Mouse (Mus musculus) 416B (cell line): ENCODE data around the gene 4930444G20Rik.
A peak's percentile ranks its signal among the peaks of the same experiment; 100 is the strongest.
"Not testable (repeated sequence)": the region's sequence is repeated elsewhere in the genome, so short reads cannot be mapped to it uniquely, and the experiment has no call there.

Experiments used
- DNase-seq: peaks from one replicate; pipeline ENCODE4 v3.0.0; 2011; ENCODE audit warnings: low read depth

The 4930444G20Rik gene

GRCm38 (mm10) chr10:22067979-22068378, at the start of gene 4930444G20Rik:
4930444G20Rik (minus strand) TSS chr10:22068079.
- DNase-seq = not testable (repeated sequence)

- DNase-seq = no peak
Measured at GRCm38 (mm10) chr10:22074531-22074930, 6.7 kb upstream of the 4930444G20Rik start.

- DNase-seq = peak; percentile 8
Measured at GRCm38 (mm10) chr10:22072739-22073138, 4.9 kb upstream of the 4930444G20Rik start.

- DNase-seq = peak; percentile 5
Measured at GRCm38 (mm10) chr10:22070576-22070975, 2.7 kb upstream of the 4930444G20Rik start.

- DNase-seq = peak; percentile 23
Measured at GRCm38 (mm10) chr10:22070168-22070567, 2.3 kb upstream of the 4930444G20Rik start.

- no peak for DNase-seq
Measured at GRCm38 (mm10) chr10:22059415-22059814, 8.5 kb downstream of the 4930444G20Rik start.

- DNase-seq = no peak
Measured at GRCm38 (mm10) chr10:22059026-22059325, 8.9 kb downstream of the 4930444G20Rik start.

- no peak for DNase-seq
Measured at GRCm38 (mm10) chr10:22058218-22059025, 9.5 kb downstream of the 4930444G20Rik start.

- no peak for DNase-seq
Measured at GRCm38 (mm10) chr10:22055308-22055707, 12.6 kb downstream of the 4930444G20Rik start.

GRCm38 (mm10) chr10:22036256-22036655, 31.6 kb downstream of the 4930444G20Rik start:
- peak; percentile 62 for DNase-seq

- peak; percentile 27 for DNase-seq
Measured at GRCm38 (mm10) chr10:22034303-22034702, 33.6 kb downstream of the 4930444G20Rik start.

GRCm38 (mm10) chr10:22018618-22019017, 49.3 kb downstream of the 4930444G20Rik start:
- peak; percentile 19 for DNase-seq

GRCm38 (mm10) chr10:22017469-22018159, 50.3 kb downstream of the 4930444G20Rik start:
- no peak for DNase-seq
